Mouse (Mus musculus): ENCODE data around the gene Ptgis.

Ptgis gene

DNA sequence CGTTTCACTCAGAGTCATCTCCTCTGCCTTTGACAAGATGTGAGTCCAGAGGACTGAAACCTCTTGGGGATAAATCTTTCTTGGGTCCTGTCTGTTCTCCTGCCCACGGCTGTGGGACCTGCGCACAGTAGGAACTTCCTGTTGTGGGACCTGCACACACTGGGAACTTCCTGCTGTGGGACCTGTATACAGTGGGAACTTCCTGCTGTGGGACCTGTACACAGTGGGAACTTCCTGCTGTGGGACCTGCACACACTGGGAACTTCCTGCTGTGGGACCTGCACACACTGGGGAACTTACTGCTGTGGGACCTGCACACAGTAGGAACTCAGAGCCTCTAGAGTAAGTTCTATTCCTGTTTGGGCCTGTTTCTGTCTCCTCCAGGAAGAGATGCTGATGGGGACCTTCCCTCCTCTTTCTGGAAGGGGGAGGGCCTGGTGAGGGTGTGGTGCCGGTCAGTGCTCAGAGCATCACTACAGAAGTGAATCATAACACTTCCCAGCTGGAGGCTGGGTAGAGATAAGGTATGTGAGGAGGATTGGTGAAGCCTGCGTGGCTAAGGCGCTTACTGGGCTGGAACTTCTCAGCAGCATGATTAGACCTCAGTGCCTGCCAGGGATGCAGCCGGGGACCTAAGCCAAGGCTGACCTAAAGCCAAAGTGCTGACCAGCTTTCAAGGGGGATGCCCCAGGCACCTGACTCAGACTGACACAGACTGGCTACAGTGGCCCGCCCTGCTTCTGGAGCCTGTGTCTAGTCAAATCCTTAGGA lies 22.8 kb upstream of the Ptgis start:
- DNase-seq, result no peak

DNA sequence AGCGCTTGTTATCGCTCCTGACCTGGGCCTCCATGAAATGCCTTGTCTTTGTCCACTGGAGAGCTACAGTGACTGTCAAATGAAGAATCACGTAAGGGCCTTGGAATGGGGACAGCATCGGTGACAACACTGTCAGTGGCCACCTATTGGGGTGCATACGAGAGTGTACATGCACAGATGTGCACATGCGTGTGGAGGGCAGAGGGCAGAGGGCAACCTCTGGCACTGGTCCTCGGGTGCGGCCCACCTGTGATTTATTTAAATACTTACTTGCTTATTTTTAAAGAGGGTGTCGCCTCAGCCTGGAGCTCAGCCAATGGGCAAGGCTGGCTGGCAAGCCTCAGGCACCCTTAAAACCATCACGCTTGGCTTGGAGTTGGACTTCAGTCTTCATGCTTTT lies 22.0 kb upstream of the Ptgis start:
- no peak for DNase-seq

DNA sequence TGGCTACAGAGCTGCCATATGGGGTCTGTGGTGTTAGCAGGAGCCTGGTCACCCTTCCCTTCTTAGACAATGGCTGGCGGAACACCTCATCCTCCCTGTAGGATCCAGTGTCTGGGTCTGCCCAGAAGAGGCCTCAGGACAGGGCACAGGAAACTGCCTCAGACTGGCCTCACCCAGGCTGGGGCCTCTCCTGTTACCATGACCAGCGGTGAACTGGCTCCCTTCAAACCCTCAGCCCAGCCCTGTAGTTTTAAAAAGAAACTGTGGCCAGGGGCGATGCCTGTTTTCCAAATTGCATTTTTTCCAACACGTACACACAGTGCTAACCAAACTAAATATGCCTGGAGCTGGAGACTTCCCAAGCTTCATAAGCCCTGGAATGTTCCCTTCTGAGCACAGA lies 20.7 kb upstream of the Ptgis start:
- no peak for DNase-seq

DNA sequence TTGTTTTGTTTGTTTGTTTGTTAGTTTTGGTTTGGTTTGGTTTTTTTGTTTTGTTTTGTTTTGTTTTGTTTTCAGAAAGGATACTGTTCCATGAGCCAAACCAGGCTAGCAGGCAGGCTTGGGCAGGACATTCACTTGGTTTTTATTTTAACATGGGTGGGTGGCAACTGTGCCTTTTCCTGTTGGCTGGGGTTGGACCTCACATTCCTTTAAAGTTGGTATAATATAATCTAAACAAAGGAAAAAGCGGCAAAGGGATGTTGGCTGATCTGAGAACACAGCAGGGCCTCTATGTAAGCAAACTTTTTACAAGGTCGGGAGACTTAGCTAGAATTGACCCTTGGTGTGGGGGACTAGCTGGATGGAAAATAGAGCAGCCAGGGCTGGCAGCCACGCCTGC lies 17.4 kb upstream of the Ptgis start:
- DNase-seq, result no peak

DNA sequence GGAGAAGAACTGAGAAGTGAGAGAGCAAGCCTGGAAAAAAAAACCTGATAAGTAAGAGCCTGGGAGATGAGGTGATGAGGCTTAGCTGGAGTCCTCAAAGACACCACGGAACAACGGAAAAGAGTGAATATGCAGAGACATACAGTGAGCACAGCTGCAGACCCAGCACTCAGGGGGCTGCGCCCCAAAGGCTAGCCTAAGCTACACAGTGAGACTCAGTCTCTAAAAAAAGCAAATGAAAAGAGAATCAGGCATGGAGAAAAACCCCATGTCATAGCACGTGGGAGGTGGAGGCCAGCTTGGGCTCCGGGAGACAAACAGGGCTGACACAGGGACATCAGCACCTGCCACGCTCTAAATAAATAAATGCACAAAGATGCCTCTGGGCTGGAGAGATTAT lies 14.4 kb upstream of the Ptgis start:
- DNase-seq, result no peak

DNA sequence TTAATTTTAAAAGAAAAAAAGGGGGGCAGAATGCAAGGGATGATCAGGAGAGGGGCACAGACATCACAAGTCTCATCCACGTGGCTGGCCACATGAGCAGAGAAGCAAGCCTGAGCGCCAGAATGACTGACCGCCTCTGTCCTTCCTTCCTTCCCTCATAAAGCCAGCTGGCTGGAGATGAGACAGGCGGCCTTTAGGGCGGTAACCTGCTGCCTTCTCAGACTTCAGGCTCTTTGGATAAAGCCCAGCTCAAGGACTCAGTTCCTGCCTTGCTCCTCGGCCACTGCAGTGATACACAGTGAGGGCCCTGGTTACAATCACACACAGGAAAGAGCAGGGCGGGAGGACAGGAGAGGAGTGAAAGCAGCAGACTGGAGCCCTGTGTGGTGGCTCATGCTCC lies 13.8 kb upstream of the Ptgis start:
- DNase-seq, result no peak

DNA sequence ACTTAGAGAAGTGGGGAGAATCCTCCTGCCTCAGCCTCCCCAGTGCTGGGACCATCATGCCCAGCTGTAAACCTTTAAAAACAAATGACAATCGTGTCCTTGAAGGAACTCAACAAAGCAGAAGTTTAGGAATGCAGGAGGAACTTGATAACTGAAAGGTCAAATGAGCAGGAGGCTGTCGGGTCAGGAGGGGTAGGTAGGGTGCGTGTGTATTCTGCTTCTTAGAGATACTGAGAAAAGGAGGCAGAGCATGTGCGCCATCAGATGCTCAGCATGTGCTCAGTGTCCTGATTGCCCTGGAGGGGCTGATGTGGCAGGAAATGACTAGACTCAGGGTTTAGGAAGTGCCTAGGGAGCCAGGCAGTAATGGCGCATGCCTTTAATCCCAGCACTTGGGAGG lies 13.1 kb upstream of the Ptgis start:
- DNase-seq, result no peak

DNA sequence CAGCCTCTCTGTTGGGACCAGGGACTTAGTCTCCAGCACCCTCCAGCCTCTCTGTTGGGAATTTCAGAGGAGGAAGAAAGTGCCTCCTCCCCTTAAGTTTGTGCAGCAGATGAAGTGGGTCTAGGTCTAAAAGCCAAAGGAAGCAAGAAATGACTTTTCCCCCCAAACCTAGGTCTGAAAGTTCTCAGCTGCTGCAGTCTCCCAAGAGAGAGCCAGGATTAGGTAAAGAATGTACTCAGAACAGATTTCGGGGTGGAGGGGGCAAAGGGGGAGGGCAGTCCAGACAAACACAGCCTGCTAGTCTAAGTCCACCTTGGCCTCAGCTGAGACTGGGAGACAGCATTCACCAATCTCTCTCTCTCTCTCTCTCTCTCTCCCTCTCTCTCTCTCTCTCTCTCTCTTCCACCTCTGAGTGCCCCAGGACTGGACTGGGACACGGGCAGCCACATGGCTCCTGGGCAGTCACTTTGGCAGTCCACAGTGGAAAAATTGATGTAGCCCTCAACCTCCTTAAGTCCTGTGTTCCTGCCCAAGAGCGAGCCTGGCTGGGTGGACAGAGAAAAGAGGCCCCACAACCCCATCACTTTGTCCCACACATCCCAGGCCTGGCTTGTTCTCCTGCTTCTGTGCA lies 11.8 kb upstream of the Ptgis start:
- DNase-seq, result no peak

DNA sequence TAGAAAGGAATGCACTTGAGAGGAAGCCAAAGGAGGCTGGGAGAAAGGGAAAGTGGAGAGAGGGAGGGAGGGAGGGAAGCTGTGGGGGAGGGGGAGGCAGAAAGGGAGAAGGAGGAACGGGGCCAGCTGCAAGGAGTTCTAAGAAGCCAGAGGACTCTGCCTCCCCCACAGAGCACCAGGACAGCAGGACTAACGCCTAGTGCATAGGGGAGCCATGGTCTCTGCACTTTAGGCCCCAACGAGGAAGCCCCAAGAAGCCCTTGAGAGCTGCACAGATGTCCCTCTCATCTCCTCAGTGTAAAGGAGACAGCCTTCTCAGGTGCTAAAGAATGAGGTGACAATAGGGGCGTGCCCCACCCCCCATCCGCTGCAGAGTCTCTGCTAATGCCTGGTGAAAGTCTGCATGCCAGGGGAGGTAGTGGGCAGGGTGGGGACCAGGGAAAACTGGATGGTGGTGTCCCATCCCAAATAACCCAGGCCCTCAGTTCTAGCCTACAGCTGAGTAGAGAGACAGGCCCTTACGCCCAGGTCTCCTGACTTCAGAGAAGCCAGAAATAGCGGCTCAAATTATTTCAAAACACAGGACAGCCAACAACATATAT lies 10.4 kb upstream of the Ptgis start:
- no peak for DNase-seq

DNA sequence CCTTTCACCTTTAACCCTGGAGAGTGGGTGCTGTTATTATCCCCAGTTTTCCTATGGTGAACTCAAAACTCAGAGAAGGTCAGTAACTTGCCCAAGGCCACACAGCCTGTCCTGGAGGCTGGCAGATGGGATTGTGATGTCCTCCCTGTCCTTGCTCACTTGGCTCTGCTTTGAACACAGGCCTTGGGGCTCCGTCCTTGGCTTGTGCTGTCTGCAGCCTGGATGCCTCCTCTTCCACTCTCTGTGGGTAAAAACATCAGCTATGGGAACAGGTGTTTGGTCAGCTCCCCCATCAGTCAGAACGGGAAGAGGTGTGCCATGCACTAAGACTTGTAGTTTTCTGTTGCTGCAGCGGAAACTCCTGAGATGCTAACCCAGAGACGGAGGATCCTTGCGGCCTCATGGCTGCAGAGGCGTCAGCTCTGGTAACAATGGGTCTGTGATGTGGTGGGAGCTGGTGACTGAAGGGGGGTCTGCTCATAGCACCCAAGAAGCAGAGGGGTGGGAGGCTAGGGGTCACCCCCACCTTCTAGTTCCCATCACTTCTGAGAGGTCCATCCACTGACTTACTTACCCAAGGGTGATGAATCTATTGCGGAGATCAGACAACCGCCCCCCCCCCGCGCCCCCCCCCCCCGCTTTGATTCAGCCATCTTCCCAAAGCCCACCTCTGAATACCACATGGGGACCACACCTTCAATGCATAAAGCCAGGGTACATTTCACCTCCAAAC lies 9.8 kb upstream of the Ptgis start:
- DNase-seq, result no peak

DNA sequence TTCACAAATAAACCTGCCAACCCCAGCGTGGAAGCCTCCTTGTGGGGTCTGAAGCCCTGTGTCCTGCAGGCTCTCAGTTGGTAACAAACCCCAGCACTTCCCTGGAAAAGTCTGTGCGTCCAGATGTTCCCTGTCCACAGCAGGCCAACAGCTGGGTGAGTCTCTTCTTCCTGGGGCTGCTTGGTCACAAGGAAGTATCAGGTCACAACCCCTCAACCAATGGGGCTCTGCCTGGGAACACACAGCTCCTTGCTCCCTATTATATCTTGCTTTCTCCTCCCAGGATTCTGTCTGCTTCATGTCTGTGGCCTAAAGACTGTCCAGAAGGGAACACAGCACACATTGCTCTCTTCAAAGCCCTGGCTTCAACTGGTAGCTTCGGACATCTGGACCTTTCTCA lies 9.2 kb upstream of the Ptgis start:
- DNase-seq, result no peak

DNA sequence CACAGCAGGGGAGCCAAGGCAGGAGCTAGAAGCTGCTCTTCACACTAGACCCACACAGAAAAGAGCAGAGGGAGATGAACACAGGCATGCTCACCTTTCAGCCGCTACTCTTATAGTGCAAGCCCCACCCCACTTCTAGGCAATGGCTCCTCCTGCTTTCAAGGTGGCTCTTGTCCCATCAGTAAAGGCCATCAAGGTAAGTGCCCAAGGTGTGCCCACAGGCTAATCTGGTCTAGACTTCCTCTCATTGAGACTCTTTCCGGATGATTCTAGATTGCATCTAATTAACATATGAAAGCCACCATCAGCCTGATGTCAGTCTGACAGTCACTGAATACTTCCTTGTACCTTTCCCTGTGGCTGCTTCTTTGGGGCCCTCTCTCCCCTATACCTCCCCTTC lies 7.4 kb upstream of the Ptgis start:
- DNase-seq, result no peak

DNA sequence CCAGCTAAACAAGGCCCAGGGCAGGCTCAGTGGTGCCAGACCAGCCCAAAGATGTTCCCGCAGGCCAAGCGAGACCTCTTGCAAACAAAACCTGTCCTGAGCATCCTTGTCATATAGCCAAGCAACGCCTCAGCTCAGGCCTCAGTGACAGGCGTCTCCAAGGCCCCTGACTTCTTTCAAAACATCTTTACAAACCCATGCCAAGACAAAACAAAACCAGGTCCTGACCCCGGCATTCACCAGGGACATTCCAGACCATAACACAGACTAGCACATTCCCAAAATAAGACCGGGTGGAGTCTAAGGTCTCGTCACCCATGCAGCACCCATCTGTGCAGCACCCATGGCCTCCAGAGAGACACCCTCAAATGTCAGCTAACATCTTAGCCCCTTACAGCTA lies 6.3 kb upstream of the Ptgis start:
- DNase-seq, result no peak

DNA sequence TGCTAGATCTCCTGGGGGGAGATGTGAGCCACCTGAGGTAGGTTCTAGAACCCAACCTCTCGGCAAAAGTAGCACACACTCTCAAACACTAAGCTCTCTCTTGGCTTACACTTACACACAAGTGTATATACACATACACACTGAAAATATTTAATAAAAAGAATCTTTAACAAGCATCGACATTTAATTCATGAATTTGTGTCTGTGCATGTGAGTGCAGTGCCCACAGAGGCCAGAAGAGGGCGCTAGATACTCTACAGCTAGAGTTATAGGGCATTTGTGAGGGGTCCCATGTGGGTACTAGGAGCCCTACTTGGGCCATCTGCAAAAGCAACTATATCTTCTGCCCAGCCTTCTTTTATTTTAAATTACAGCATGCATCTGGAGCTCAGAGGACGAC lies 4.5 kb upstream of the Ptgis start:
- DNase-seq, result no peak

DNA sequence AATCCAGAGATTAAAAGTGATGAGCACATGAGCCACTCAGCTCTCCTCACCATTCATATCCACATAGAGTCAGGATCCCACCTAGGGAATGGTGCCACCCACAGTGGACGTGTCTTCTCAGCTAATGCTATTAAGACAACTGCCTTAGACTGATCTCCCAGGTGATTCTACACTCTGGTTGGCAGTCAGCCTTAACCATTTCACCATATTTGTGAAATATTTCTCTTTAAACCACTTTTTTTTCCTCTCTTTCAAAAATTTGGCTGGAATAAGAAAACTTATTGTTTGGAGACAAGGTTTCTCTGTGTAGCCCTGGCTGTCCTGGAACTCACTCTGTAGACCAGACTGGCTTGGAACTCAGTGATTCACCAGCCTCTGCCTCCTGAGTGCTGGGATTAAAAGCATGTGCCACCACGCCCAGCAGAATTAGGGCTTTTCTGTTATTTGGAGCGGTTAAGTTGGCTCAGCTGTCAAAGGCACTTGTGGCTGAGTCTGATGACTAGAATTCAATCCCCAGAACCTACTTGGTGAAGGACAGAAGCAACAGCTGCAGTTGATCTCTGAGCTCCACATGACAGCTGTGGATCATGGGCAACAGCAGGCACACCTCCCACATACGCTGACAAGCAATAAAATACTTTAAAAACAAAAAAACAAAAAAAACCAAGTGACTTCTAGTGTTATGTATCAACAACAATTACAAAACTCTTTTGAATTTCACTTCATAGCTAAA lies 3.6 kb upstream of the Ptgis start:
- DNase-seq, result no peak

DNA sequence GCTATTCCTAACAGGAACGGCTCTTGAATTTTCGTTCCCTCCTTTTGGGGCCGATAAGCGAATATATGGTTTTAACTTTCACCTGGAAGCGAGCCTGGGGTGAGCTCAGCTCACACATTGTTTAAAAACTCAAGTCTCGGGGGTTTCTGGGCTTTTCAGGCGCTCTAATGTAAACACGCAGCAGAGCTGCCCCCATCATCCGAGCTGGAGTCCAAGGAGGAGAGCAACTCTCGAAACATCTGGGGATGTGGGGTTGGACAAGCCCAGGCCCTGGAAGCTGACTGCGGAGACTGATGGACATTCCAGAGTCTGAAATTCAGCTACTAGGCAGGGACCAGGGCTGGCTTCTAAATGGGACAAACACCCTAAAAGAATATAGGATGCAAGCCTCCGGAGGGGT lies 1.1 kb downstream of the Ptgis start:
- no peak for DNase-seq

DNA sequence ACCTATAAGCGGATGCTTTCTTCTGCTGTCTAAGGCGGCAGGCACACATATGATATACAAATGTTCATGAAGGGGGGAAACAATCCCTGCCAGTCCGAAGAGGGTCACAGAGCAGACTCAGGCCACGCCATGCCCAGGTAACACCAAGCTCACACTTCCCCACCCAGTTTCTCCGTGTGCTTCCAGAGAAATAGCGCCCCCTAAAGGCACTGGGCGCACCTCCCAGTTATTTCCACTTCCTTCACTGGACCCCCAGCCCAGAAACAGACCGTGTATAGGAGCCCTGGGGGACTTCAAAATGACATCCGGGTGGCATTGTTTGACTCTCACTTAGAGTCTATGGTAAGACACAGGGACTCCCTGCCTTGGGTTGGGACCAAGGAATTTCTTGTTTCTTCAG lies 3.2 kb downstream of the Ptgis start:
- no peak for DNase-seq

DNA sequence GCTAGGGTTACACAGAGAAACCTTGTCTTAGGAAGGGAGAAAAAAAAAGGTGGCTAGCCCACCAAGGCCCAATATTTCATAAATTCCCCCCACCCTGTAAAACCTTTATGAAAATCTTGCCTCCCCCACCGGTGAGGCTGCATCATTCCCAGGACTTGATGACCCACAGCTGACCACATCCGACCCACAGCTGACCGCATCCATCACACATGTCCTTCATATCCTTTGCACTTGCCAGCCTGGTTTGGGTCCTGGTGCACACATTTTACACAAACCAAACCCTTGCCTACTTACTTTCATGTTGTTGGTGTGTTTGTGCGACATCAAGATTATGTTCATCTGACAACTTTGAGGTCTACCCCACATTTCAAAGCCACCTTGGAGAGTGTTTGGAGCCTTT lies 4.2 kb downstream of the Ptgis start:
- DNase-seq, result no peak

DNA sequence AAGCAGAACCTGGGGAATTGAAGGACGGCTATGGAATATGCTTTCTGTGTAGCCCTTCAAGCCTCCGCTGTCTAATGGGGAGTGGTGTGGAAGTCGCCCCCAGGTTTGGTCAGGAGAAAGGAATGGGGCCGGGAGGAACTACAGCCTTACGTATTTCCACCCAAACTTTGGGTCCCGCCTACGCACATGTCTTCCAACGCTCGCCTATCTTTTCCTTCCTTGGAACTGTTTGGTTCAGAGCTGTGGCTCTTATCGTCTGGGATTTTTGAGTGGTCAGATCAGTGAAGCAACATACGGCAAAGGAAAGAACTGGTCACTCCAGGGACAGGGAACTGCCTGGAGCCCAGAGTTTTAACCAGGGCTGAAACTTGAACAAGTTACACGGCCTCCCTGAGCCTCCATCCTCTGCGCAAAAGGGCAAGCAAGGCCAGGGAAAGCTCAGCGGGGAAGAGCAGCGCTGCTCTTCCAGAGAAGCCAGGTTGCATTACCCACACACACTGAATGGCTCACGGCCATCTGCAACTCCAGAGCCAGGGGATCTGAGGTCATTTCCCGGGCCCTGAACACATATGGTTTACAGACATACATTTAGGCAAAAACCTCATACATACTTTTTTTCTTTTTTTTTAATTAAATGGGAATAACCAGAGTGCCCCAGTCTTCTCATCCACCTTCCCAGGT lies 4.9 kb downstream of the Ptgis start:
- no peak for DNase-seq

DNA sequence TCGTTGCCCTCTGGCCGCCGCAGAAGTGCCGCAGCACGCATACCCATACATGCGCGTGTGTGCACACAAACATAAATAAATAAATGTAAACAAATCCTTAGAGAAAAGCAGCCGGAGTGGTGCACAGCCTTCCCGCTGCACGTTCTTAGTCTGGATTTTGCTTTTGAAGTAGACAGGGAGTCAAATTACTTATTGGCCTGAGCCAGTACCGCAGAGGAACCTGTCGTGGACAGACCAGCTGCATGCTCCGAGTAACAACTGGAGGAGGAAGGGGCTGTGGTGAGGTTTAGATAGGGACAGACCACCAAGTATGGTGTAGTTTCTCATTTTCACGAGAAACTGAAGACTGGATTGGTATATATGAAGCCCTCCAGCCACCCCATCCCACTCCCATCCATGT lies 6.6 kb downstream of the Ptgis start:
- DNase-seq, result no peak

DNA sequence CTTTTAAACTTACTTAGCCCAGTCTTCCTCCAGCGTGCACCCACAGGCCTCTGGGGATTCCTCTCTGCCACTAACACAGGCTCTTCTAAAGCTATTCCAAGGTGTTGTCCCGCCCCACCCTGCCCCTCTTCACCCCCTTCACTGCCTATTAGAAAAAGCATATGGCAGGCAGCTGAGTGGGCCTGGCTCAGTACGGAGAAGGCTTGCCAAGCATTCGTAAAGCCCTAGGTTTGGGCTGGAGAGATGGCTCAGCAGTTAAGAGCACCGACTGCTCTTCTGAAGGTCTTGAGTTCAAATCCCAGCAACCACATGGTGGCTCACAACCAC lies 7.4 kb downstream of the Ptgis start:
- DNase-seq, result no peak

DNA sequence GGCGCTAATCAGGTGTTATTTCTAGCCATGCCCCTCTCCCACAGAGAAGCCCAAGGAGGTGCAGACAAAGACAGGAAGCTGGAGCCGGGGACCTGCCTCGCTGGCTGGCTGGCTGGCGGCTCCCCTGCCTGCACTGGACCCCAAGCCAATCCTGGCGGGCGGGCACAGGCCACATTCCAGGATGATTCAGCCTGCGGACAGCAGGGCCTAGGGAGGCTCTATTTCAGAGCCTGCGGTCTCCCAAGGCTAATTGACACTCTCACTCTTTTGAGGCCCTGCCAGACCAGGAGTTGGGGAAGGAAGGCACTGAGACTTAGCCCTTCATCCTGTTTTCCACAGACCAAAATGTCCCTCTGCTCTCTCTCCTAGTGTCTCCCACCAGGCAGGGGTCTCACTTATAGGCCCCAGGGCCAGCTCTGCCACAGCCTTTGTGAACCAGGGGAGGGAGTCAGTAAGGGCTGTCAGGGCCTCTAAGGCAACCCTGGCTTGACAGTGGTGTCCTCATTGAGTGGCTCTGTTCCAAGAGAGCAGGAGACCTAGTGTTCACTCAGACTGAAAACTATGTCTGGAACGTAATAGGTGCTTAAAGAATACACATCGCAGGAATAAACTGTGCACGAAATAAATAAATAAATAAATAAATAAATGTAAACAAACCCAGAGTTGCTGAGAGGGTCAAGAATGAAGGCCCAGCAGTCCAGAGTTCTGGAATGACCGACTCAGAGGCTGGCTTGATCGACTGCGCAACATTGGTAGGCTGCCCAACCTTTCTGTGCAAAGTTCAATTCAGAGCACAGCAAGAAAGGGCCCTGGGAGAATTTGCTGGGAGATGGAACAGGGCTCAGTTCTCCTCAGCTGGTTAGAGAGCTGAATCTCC lies 8.0 kb downstream of the Ptgis start:
- peak; percentile 26 for DNase-seq
